Mouse (Mus musculus) spleen, embryonic (tissue): ENCODE results near the gene Stard8.
"Not testable (repeated sequence)": the region's sequence is repeated elsewhere in the genome, so short reads cannot be mapped to it uniquely, and the experiment has no call there.

Experiments used
- CTCF ChIA-PET: fragments of 350-600 bp; sonication (Branson Sonifier 250); formaldehyde crosslinking; loops from one replicate; lab custom pipeline; 2022; lab: Charles Lee

Stard8 gene

DNA sequence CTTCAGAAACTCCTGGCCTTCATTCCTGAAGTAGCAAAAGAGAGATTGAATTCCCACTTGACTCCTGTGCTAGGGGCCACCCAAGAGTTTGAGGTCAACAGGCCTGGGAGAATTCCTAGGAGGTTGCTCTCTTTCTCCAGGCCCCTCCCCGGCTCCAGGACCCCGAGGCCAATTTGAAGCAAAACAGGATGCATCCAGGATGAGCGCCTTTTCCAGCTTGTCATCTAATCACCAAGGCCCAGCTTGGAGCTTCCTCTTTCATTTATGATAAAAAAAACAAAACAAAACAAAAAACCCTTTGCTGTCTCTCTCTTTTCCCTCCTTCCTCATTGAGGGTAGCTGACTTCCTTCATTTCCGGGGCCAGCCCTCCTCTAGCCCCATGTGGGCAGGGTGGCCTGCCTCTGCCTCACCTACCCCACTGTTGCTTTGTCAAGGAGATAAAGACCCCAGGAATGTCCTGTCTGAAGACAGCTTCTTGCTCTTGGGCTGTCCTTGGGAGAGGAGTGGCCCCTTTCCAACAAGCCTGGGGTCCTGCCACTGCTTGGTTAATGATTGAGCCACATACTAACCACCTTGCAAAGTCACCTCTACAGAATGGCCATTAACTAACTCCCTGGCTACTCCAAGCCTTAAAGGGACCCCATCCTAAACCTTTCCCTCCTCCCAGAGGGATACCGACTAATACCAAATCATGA, 43.5 kb downstream of the Stard8 start:
- CTCF ChIA-PET, result no interaction called here

DNA sequence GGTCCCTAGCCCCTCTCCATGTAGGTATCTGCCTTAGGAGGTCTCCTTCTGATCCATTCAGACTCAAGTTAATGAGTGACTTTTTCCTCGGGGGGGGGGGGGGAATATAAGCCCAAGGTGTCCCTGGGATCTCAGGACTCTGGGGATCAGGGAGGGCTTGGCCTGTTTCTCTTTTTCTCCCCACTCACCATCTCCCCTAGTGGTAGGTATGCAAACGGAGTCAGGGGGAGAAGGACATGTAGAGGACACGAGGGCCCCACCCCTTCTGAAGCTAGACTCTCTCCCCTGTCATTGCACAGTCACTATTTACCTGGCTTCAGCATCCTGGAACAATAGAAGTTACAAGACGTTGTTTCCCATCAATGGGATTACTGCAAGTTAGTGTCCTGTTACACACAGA, 45.1 kb downstream of the Stard8 start:
- CTCF ChIA-PET, result no interaction called here

- CTCF ChIA-PET, result no interaction called here
Observed at GRCm38 (mm10) chrX:99049247-99049646, 46.2 kb downstream of the Stard8 start.

- CTCF ChIA-PET, result no interaction called here
Observed at GRCm38 (mm10) chrX:99050736-99051481, 47.9 kb downstream of the Stard8 start.

GRCm38 (mm10) chrX:99052255-99052654, 49.2 kb downstream of the Stard8 start:
- CTCF ChIA-PET, result no interaction called here

DNA sequence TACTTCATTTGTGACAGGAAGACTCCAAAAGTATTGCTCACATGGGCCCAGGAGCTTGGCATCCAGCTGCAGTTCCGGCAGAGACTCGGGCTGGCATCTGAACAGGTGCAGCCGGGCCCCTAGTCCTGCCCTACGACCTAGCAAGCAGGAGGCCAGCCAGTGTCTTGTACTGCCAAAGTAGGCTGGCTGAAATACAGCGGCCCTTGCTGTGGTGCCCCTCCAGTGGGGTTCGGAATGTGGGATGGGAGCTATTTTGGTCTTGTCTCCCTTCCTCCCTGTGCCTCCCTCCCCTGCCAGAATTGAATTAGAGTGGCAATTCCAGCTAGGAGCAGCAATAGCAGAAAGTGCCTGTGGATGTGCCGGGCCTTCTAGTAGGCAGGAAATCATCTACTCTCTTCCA, 51.5 kb downstream of the Stard8 start:
- CTCF ChIA-PET, result no interaction called here

DNA sequence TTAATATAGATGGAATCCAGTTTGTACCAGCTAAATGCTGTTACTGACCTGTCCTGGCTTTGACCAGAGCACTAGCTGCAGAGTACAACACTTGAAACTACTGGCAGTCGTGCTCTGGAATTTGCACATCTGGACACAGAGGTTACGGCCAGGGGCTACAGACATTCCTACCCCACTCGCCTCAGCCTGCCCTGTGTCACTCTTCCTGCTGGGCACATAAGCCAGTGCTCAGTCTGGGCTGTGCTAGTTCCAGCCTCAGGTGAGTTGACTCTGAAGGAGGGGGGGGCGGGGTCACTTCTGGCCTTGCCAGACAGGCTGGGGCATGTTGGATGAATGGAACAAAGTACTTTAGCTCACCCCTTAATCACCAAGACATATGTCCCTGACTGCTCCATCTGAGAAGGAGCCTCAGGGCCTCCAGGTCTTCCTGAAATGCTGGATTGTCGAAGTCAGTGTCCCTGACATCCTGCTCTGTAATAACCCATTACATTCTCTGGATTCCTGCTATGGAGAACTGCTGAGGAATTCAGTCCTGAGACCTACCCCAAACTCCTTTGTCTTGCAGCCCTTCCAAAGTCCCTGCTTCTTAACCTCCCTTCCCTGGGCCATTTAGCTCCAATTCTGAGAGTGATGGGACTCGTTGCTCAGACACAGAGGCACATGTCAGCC, 54.9 kb downstream of the Stard8 start:
- CTCF ChIA-PET, result no interaction called here

DNA sequence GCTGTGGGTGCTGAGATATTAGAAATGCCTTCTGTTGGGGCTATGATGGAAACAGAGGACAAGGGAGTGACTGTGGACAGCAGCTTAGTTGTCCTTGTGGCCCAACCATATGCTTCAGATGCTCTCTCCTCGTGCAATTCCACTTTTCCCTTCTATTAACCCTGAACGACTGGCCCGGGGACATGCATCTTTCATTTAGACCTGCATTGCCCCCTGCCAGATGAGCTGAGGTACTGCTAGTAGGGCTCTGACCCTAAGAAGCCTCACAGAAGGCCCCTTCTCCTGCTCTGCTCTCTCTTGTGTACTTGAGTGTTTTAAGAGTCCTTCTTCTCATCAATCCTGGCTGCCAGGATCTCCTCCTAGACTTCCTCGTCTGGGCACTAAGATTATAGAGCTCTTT, 56.1 kb downstream of the Stard8 start:
- CTCF ChIA-PET, result no interaction called here

DNA sequence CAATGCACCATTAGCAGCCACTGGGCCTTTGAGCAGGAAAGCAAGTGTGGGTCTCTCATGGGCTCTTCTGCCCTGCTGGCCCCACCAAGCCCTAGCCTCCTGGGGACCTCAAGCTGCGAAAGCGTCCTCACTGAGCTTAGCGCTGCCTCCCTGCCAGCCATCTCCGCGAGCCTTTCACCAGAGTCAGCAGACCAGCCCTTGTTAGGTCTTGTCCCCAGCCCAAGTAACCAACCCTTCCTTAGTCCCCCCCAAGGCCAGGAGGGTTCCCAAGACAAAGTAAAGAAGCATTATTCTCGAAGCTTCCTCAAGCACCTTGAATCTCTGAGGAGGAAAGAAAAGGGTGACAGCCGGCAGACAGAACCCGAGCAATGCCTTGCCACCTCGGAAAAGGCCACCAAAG, 62.5 kb downstream of the Stard8 start:
- CTCF ChIA-PET, result no interaction called here

- CTCF ChIA-PET, result no interaction called here
Observed at GRCm38 (mm10) chrX:99066550-99066949, 63.5 kb downstream of the Stard8 start.

GRCm38 (mm10) chrX:99067232-99067631, 64.2 kb downstream of the Stard8 start:
- CTCF ChIA-PET, result no interaction called here

GRCm38 (mm10) chrX:99067671-99068151, 64.7 kb downstream of the Stard8 start:
- CTCF ChIA-PET, result no interaction called here

- CTCF ChIA-PET, result no interaction called here
Observed at GRCm38 (mm10) chrX:99071188-99071587, 68.1 kb downstream of the Stard8 start.

GRCm38 (mm10) chrX:99072596-99072995, 69.5 kb downstream of the Stard8 start:
- CTCF ChIA-PET, result no interaction called here

GRCm38 (mm10) chrX:99075111-99075510, 72.1 kb downstream of the Stard8 start:
- CTCF ChIA-PET, result interaction anchor here (0.7 kb wide), 1 partner anchor 34 kb away, joined by 10 read pairs; no protein-coding TSS in a partner anchor

- CTCF ChIA-PET, result no interaction called here
Observed at GRCm38 (mm10) chrX:99076460-99076859, 73.4 kb downstream of the Stard8 start.

GRCm38 (mm10) chrX:99078374-99078892, 75.4 kb downstream of the Stard8 start:
- CTCF ChIA-PET, result not testable (repeated sequence)

DNA sequence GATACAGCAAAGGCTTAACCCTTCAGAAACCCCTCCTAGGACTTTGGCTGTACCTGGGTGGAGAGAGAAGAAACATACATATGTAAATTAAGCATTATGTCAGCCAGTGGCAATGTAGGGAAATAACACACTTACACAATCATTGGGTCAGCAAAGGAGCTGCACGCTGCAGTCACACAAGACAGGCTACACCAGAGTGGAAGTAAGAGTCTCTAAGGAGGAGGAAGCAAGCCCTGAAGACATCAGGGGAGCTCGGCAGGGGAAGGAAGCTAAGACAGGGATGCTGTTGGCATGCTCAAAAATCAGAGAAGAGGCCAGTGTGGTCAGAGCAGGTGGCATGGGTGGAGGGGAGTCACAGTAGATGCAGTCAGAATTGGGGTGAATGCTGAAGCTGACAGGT, 89.7 kb downstream of the Stard8 start:
- CTCF ChIA-PET, result no interaction called here

- CTCF ChIA-PET, result not testable (repeated sequence)
Observed at GRCm38 (mm10) chrX:99111088-99111724, 108.2 kb downstream of the Stard8 start.

DNA sequence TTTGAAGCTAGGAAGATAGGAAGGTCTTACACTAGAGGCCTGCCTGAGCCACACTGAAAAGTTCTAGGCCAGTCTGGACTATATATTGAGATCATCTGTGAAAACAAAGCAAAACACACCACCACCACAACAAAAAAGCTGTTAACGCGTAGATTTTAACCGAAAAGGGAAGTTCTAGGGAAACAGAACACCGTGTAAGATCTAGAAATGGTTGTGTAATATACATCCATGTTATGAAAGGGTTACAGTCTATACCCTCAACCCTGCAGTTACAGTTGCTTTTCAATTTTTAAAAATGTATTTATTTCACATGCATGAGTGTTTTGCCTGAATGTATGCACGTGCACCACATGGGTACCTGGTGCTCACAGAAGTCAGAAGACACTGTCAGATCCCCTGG, 116.5 kb downstream of the Stard8 start:
- CTCF ChIA-PET, result no interaction called here
